Mouse (Mus musculus) macrophage (primary cell): Measurements from ENCODE around the gene Kcnj16. TPM values are rescaled to one million over a fixed set of nuclear protein-coding genes. Genes with fewer than 3 reads are reported as not detected.

Source experiments
- H3K27ac ChIP-seq: fragments of 350-480 bp; formaldehyde crosslinking; 2 replicates; pipeline ENCODE4 v1.9.0; 2021
- H3K36me3 ChIP-seq: fragments of 350-480 bp; formaldehyde crosslinking; 2 replicates; pipeline ENCODE4 v1.9.0; 2021; ENCODE audit errors: inconsistent target
- H3K4me3 ChIP-seq: fragments of 350-480 bp; formaldehyde crosslinking; 2 replicates; pipeline ENCODE4 v1.9.0; 2021; ENCODE audit errors: inconsistent target
- H3K79me2 ChIP-seq: fragments of 350-480 bp; formaldehyde crosslinking; 2 replicates; pipeline ENCODE4 v1.9.0; 2021; ENCODE audit errors: inconsistent target
- WGBS: methylation state at CpG from one replicate; pipeline ENCODE4 v1.1.7; 2026; ENCODE audit warnings: inconsistent platforms; ENCODE audit not compliant: missing documents; 5-methylcytosine and 5-hydroxymethylcytosine counted together
- polyA plus RNA-seq: library from polyadenylated mRNA; stranded (reverse); fragments of 250-400 nt; gene quantifications from 3 replicates; pipeline ENCODE4 v1.2.4, GENCODE M21; 2018; ENCODE audit warnings: inconsistent platforms

The Kcnj16 gene
- polyA plus RNA-seq, 1 experiment from 2014 or later = 0.30 TPM

DNA sequence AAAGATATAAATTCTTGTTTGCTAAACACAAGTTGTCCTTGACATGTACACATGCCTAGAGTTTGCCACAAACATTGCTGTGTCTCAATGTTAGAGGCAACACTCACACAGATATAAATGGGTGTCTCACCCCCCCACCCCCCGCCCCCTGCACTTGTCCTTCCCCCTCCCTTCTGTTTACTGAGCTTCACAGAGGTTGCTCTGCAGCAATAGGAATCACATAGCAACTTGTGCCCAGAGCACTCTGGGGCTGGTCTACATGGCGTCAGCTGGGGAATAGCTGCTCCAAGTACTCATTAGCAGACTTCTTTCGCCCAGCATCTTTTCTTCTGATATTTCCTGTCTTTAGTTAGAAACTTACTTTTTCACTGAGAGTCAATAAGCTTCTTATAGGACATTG lies 100.0 kb downstream of the Kcnj16 start:
- Histone ChIP-seq H3K4me3 (no peak overlapping the region), H3K36me3 (peaks cover 12% of the 10 kb centered on the region; the same call in 1 of the 2 replicates), H3K79me2 (peaks cover 62% of the 10 kb centered on the region), H3K27ac (no peak overlapping the region)
- 84% methylated on average over 3 of the region's 3 CpGs for WGBS

DNA sequence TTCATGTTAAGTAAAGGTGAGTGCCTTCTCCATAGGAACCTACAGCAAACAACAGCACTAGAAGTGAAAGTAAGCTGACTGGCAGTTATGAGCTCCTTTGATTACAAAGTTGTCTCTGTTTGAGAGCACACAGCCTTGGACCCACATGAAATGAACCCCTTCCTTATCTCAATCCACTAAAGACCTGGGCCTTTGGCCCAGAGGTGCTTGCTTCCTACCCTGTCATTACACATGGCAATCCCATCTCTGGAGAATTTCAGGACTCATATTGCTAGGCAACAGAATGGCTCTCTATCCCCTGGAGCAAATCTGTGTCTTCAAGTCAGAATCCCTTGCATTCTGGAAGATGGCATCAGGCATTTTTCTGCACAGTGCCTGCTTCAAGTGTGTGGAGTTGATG lies 102.6 kb downstream of the Kcnj16 start:
- Histone ChIP-seq H3K79me2 (peaks cover 70% of the 10 kb centered on the region), H3K27ac (no peak overlapping the region), H3K4me3 (no peak overlapping the region), H3K36me3 (peaks cover 21% of the 10 kb centered on the region; the same call in 1 of the 2 replicates)

DNA sequence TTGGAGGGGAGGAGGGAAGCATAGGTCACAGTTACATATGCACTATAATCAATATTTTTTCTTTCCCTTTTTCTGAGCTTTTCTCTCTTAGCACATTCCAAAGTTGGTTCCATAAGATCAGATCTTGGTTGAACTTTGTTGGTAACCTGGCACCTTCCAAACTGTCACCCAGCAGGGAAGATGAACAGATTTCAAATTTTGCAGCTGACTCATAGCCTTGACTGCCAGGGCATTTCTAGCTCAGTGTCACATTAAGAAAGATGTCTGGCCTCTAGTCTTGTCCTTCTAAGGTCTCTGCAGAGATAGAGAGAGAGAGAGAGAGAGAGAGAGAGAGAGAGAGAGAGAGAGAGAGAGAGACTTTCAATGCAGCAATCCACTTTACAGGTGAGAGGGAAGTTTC lies 106.3 kb downstream of the Kcnj16 start:
- peaks cover 43% of the 10 kb centered on the region for H3K79me2 ChIP-seq

More for the DNA sequence above, 106.3 kb downstream of the Kcnj16 start:
- no peak overlapping the region for H3K4me3 ChIP-seq
- peaks cover 21% of the 10 kb centered on the region; the same call in 1 of the 2 replicates for H3K36me3 ChIP-seq
- H3K27ac ChIP-seq = no peak overlapping the region

Other genes starting within 250 kb of the Kcnj16 start
- 5.1 to 6.7 TPM (median 6.4 TPM) in 3 replicates for gene Kcnj2, start 98.1 kb downstream of the Kcnj16 start, polyA plus RNA-seq